Mouse (Mus musculus): ENCODE results near the gene Mad2l1. TPM values are rescaled to one million over a fixed set of nuclear protein-coding genes. Genes with fewer than 3 reads are reported as not detected.

Mad2l1 gene
- total and polyA plus RNA-seq, 3 experiments: 63.9 to 102 (median 68.8) TPM

DNA sequence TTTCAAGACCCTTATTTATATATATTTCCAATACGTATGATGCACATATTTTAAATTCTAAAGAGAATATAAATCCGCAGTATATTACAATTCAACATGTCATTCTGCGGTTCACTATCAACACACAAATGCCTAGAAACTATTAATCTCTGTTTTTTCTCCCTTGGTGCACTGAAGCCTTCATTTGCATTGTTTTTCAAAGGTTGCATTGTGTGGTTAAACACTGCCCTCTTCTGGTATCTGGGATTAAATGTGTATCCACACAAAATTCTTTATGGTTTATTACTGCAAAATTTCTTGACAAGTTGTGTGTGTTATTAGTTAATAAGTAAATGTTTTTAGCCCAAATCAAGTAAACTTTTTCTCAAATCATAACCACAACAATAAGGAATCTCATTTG lies 1.9 kb upstream of the Mad2l1 start:
- no peaks in the 10 kb centered on the region for H3K9me3 ChIP-seq (replicated peaks; ENCODE audit: insufficient read depth, low read length)
- H3K4me1 ChIP-seq (ENCODE audit: control insufficient read depth in 1 of 2, insufficient read depth in 2 of 2, low read length in 2 of 2): peaks cover 6 to 7% of the 10 kb centered on the region in 2 experiments
- TF ChIP-seq CTCF (IDR thresholded peaks at IDR 0.05 in 2 of 3, conservative IDR thresholded peaks at IDR 0.05 in 1 of 3; ENCODE audit: control insufficient read depth in 1 of 3, insufficient read depth in 1 of 3, low read depth in 2 of 3, low read length in 3 of 3, poor library complexity in 1 of 3, severe bottlenecking in 1 of 3): peak in 2 of 3 experiments; percentile 44 to 85; a peak in 4 of 6 replicates
- TF ChIP-seq ZC3H11A (IDR thresholded peaks at IDR 0.05; ENCODE audit: low read depth, low read length): peak; percentile 91
- no peak for TF ChIP-seq E2F4 (IDR thresholded peaks at IDR 0.05; ENCODE audit: borderline replicate concordance, low read depth, low read length)
- TF ChIP-seq RAD21 (IDR thresholded peaks at IDR 0.05; ENCODE audit: low read depth, low read length): peak; percentile 95
- peak; percentile 85 for TF ChIP-seq SMC3 (IDR thresholded peaks at IDR 0.05; ENCODE audit: low read depth, low read length)
- peak; percentile 53 for TF ChIP-seq RCOR1 (IDR thresholded peaks at IDR 0.05; ENCODE audit: low read depth, low read length)
- TF ChIP-seq MYC (IDR thresholded peaks at IDR 0.05; ENCODE audit: low read depth, low read length): 0 out of 2 replicates have a peak, but pooled peaks have one; percentile 52
- TF ChIP-seq SIN3A (IDR thresholded peaks at IDR 0.05; ENCODE audit: low read length): peak; percentile 37; the same call in 1 of the 2 replicates
- peak; percentile 61 for TF ChIP-seq ZNF384 (IDR thresholded peaks at IDR 0.05; ENCODE audit: low read depth, low read length)
- no peak for TF ChIP-seq JUND (IDR thresholded peaks at IDR 0.05; ENCODE audit: low read depth, low read length)
- no peaks in the 10 kb centered on the region; a peak in 1 of 4 replicates for H3K27me3 ChIP-seq (ENCODE audit: control insufficient read depth in 1 of 2, insufficient read depth in 2 of 2, low read length in 2 of 2)
- no peak overlapping the region for H3K9ac ChIP-seq (ENCODE audit: control insufficient read depth, low read depth, low read length, poor library complexity, severe bottlenecking)
- peaks cover 2 to 11% of the 10 kb centered on the region in 2 experiments; a peak in 3 of 4 replicates for H3K36me3 ChIP-seq (ENCODE audit: control insufficient read depth in 1 of 2, insufficient read depth in 2 of 2, low read length in 2 of 2)
- H3K79me2 ChIP-seq (ENCODE audit: control insufficient read depth, insufficient read depth, low read length, poor library complexity): peaks cover 21% of the 10 kb centered on the region
- DNase-seq (ENCODE audit: low read depth, low spot score): peak; percentile 80
- H3K4me3 ChIP-seq (ENCODE audit: control insufficient read depth in 1 of 2, insufficient read depth in 1 of 2, low read depth in 2 of 2, low read length in 2 of 2): no peak overlapping the region
- H3K27ac ChIP-seq (ENCODE audit: control insufficient read depth, low read depth, low read length): no peak overlapping the region

DNA sequence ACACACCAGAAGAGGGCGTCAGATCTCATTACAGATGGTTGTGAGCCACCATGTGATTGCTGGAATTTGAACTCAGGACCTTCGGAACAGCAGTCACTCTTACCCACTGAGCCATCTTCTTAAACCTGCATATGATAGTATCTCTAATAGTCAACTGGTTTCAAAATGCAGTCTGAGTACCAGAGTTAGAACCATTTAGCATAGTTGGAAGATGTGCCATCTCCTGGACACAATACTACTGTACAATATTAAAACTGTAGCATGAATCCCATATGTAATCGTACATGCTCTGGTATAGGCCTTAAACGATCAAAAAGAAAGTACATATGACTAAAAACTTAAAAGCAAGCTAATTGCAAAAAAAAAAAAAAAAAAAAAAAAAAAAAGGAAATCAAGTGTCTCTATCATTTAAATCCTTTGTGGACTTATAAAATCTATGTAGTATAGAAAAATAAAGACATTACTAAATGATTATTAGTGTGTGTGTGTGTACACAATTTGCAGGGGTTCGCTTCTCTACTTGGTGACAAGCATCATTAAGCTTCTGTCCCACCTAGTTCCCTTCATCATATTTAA lies 736 bp upstream of the Mad2l1 start:
- Histone ChIP-seq H3K4me3 (ENCODE audit: control insufficient read depth in 1 of 2, insufficient read depth in 1 of 2, low read depth in 2 of 2, low read length in 2 of 2) (peak overlapping the region; percentile 78 to 91), H3K9me3 (replicated peaks; ENCODE audit: insufficient read depth, low read length) (no peaks in the 10 kb centered on the region), H3K36me3 (ENCODE audit: control insufficient read depth in 1 of 2, insufficient read depth in 2 of 2, low read length in 2 of 2) (peaks cover 12 to 15% of the 10 kb centered on the region in 2 experiments), H3K27ac (ENCODE audit: control insufficient read depth, low read depth, low read length) (peak overlapping the region; percentile 72), H3K9ac (ENCODE audit: control insufficient read depth, low read depth, low read length, poor library complexity, severe bottlenecking) (peak overlapping the region; percentile 74), H3K79me2 (ENCODE audit: control insufficient read depth, insufficient read depth, low read length, poor library complexity) (peaks cover 23% of the 10 kb centered on the region), H3K4me1 (ENCODE audit: control insufficient read depth in 1 of 2, insufficient read depth in 2 of 2, low read length in 2 of 2) (peaks cover 6 to 9% of the 10 kb centered on the region in 2 experiments), H3K27me3 (ENCODE audit: control insufficient read depth in 1 of 2, insufficient read depth in 2 of 2, low read length in 2 of 2) (no peaks in the 10 kb centered on the region; a peak in 1 of 4 replicates)
- TF ChIP-seq ZNF384 (IDR thresholded peaks at IDR 0.05; ENCODE audit: low read depth, low read length) (peak; percentile 76), EP300 (IDR thresholded peaks at IDR 0.05; ENCODE audit: low read depth in 1 of 2, low read length in 2 of 2) (no peak), ETS1 (IDR thresholded peaks at IDR 0.05; ENCODE audit: low read depth, low read length) (no peak)
- peak; percentile 54 for DNase-seq (ENCODE audit: low read depth, low spot score)

DNA sequence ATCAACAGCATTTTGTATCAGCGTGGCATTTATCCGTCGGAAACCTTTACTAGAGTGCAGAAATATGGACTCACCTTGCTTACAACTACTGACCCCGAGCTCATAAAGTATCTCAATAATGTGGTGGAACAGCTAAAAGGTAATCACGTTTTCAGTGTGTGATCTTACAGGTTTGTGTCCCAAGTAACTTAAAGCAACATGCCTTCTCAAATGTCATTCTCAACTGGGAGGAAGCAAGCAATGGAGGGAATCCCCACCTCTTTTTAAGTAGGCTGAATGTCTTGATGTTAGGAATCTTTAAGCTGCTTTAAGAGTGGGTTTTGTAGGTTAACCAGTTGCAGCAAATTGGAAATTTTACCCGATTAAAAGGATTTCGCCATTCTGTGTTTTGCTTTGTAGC lies 776 bp downstream of the Mad2l1 start:
- peak; percentile 63 for DNase-seq (ENCODE audit: low read depth, low spot score)
- peak overlapping the region; percentile 90 to 96 for H3K4me3 ChIP-seq (ENCODE audit: control insufficient read depth in 1 of 2, insufficient read depth in 1 of 2, low read depth in 2 of 2, low read length in 2 of 2)
- H3K9ac ChIP-seq (ENCODE audit: control insufficient read depth, low read depth, low read length, poor library complexity, severe bottlenecking): peak overlapping the region; percentile 96
- H3K27ac ChIP-seq (ENCODE audit: control insufficient read depth, low read depth, low read length): peak overlapping the region; percentile 94
- H3K27me3 ChIP-seq (ENCODE audit: control insufficient read depth in 1 of 2, insufficient read depth in 2 of 2, low read length in 2 of 2): no peaks in the 10 kb centered on the region
- peaks cover 6 to 9% of the 10 kb centered on the region in 2 experiments for H3K4me1 ChIP-seq (ENCODE audit: control insufficient read depth in 1 of 2, insufficient read depth in 2 of 2, low read length in 2 of 2)
- H3K79me2 ChIP-seq (ENCODE audit: control insufficient read depth, insufficient read depth, low read length, poor library complexity): peaks cover 23% of the 10 kb centered on the region
- no peaks in the 10 kb centered on the region for H3K9me3 ChIP-seq (replicated peaks; ENCODE audit: insufficient read depth, low read length)
- peaks cover 15 to 23% of the 10 kb centered on the region in 2 experiments for H3K36me3 ChIP-seq (ENCODE audit: control insufficient read depth in 1 of 2, insufficient read depth in 2 of 2, low read length in 2 of 2)
- TF ChIP-seq ZC3H11A (IDR thresholded peaks at IDR 0.05; ENCODE audit: low read depth, low read length) (no peak), ELF1 (IDR thresholded peaks at IDR 0.05; ENCODE audit: low read depth, low read length) (no peak), POLR2AphosphoS2 (IDR thresholded peaks at IDR 0.05; ENCODE audit: low read length) (no peak), TBP (IDR thresholded peaks at IDR 0.05; ENCODE audit: low read depth, low read length) (no peak), GATA1 (IDR thresholded peaks at IDR 0.05; ENCODE audit: low read depth, low read length) (no peak), ZMIZ1 (IDR thresholded peaks at IDR 0.05; ENCODE audit: low read depth, low read length) (no peak), USF2 (IDR thresholded peaks at IDR 0.05; ENCODE audit: borderline replicate concordance in 1 of 2, insufficient read depth in 1 of 2, low read depth in 1 of 2, low read length in 2 of 2) (no peak), CTCF (IDR thresholded peaks at IDR 0.05 in 2 of 3, conservative IDR thresholded peaks at IDR 0.05 in 1 of 3; ENCODE audit: control insufficient read depth in 1 of 3, insufficient read depth in 1 of 3, low read depth in 2 of 3, low read length in 3 of 3, poor library complexity in 1 of 3, severe bottlenecking in 1 of 3) (no peak), CHD1 (IDR thresholded peaks at IDR 0.05; ENCODE audit: low read depth, low read length) (no peak), RCOR1 (IDR thresholded peaks at IDR 0.05; ENCODE audit: low read depth, low read length) (0 out of 2 replicates have a peak, but pooled peaks have one; percentile 2), E2F4 (IDR thresholded peaks at IDR 0.05; ENCODE audit: borderline replicate concordance, low read depth, low read length) (no peak), POLR2AphosphoS5 (IDR thresholded peaks at IDR 0.05; ENCODE audit: borderline replicate concordance, low read depth, low read length) (no peak), MYC (IDR thresholded peaks at IDR 0.05; ENCODE audit: low read depth, low read length) (0 out of 2 replicates have a peak, but pooled peaks have one; percentile 14), SIN3A (IDR thresholded peaks at IDR 0.05; ENCODE audit: low read length) (peak; percentile 38), ZNF384 (IDR thresholded peaks at IDR 0.05; ENCODE audit: low read depth, low read length) (no peak), USF1 (IDR thresholded peaks at IDR 0.05; ENCODE audit: low read depth, low read length) (no peak), NRF1 (IDR thresholded peaks at IDR 0.05; ENCODE audit: insufficient read depth, low read depth, low read length, poor library complexity, severe bottlenecking) (no peak)
